Mouse (Mus musculus) erythroblast, embryonic 14.5 days (primary cell): ENCODE measurements around the gene Cfap97d1. TPM values are rescaled to one million over a fixed set of nuclear protein-coding genes. Genes with fewer than 3 reads are reported as not detected.

ENCODE experiments used
- H3K27me3 ChIP-seq: 2 replicates; pipeline ENCODE4 v1.6.1; 2012; ENCODE audit warnings: inconsistent platforms; ENCODE audit not compliant: control insufficient read depth
- H3K36me3 ChIP-seq: 2 replicates; pipeline ENCODE4 v1.6.1; 2012; ENCODE audit warnings: mild to moderate bottlenecking, inconsistent platforms; ENCODE audit not compliant: control insufficient read depth
- H3K4me1 ChIP-seq: 2 replicates; pipeline ENCODE4 v1.6.1; 2012; ENCODE audit warnings: inconsistent platforms; ENCODE audit not compliant: control insufficient read depth
- H3K4me3 ChIP-seq: replicated peaks from 2 replicates; pipeline ENCODE3; 2012; ENCODE audit warnings: moderate library complexity, mild to moderate bottlenecking, inconsistent platforms
- H3K9me3 ChIP-seq: 2 replicates; pipeline ENCODE4 v1.6.1; 2012; ENCODE audit warnings: low read length, inconsistent platforms, mixed read lengths; ENCODE audit not compliant: control insufficient read depth
- GATA1 ChIP-seq: IDR thresholded peaks from 2 replicates; pipeline ENCODE4 v1.6.1; 2012; ENCODE audit warnings: low read length, inconsistent platforms, mixed read lengths
- TAL1 ChIP-seq: IDR thresholded peaks from 3 replicates; pipeline ENCODE4 v1.6.1; 2012; ENCODE audit warnings: low read length, inconsistent platforms, mixed read lengths
- polyA plus RNA-seq: library from polyadenylated mRNA; stranded (reverse); fragments of >175 nt; gene quantifications from 2 replicates; pipeline ENCODE4 v1.2.3, GENCODE M21; 2012

Gene Cfap97d1
- polyA plus RNA-seq, 1 experiment, result not detected

DNA sequence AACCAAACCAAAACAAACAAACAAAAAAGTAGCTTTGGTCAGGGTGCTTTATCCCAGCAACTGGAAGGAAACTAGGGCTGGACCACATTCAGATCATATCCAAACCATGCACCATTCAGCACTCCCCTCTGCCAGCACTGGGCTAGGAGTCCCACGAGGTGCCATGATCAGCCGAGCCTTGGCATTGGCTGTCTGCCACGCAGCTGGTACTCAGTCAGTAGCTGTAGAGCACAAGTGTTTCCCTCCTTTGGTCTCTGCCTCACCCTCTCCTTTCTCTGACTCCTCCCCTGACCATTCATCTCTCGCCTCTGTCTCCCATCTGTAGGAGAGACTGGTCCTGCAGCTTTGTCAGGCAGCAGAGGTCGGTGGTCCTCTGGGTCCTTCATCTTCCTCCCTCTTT, 26.6 kb upstream of the Cfap97d1 start:
- Histone ChIP-seq H3K9me3 (no peaks in the 10 kb centered on the region), H3K27me3 (peaks cover 41% of the 10 kb centered on the region), H3K4me1 (peaks cover 6% of the 10 kb centered on the region), H3K36me3 (no peaks in the 10 kb centered on the region), H3K4me3 (no peak overlapping the region)
- TF ChIP-seq TAL1 (no peak), GATA1 (no peak)

DNA sequence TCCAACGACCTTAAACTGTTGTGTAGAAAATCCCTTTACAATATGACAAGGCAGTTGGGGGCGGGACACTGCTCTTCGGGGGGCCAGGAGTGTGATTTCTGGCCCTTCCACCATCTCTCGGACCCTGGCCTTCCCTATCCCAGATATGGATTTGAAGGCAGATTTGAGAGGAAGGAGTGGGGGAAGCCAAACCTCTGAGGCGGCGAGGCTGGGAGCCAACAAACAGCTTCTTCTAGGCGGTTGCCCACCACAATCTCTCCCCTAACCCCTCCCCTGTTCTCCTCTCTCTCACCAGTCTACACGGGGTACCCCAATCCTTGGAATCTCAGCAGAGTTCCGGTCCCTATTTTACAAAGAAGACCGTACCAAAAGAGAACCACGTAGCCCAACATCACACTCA, 21.0 kb upstream of the Cfap97d1 start:
- TF ChIP-seq TAL1, result no peak
- TF ChIP-seq GATA1, result no peak
- H3K9me3 ChIP-seq, result peaks cover 3% of the 10 kb centered on the region; the same call in 1 of the 2 replicates
- H3K4me3 ChIP-seq, result no peak overlapping the region
- no peaks in the 10 kb centered on the region for H3K4me1 ChIP-seq
- H3K36me3 ChIP-seq, result no peaks in the 10 kb centered on the region
- peaks cover 82% of the 10 kb centered on the region for H3K27me3 ChIP-seq

DNA sequence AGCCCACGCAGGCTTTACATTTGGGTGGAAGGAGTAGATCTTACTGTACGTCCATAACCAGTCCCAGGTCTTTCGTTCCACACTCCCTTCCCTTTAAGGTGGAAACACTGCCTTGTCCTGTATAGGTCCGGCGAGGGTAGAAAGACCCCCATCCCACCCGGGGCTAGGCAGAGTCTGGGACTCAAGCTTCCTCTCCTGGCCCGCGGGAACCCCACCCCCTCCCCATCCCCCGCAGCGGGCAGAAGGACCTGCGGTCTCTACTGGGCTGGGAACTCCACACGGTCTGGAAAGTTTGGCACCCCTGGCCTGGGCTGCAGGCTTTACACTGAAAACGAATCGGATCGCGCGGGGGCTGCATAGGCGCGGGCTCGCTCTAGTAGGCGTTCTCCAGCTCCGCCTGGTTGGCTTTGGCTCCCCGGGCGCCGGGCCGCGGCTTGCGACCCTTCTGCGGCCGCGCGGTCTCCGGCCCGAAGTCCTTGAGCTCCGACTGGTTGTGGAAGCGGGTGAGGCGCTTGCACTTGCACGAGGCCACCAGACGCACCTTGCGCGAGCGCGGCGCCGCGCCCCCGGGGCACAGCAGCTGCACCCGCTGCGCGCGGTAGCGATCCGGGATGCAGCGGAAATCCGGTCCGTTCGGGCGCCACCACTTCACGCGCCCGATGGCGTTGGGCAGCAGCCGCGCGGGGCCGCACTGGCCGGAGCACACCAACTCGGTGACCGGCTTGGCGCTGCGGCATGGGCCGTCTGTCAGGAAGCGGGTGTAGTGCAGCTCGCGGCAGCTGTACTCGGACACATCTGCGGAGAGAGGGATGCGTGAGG, 20.4 kb upstream of the Cfap97d1 start:
- peaks cover 3% of the 10 kb centered on the region; the same call in 1 of the 2 replicates for H3K9me3 ChIP-seq
- peaks cover 83% of the 10 kb centered on the region for H3K27me3 ChIP-seq
- H3K4me1 ChIP-seq, result no peaks in the 10 kb centered on the region
- H3K36me3 ChIP-seq, result no peaks in the 10 kb centered on the region
- peak overlapping the region; percentile 16 for H3K4me3 ChIP-seq
- TF ChIP-seq GATA1 (no peak), TAL1 (no peak)

DNA sequence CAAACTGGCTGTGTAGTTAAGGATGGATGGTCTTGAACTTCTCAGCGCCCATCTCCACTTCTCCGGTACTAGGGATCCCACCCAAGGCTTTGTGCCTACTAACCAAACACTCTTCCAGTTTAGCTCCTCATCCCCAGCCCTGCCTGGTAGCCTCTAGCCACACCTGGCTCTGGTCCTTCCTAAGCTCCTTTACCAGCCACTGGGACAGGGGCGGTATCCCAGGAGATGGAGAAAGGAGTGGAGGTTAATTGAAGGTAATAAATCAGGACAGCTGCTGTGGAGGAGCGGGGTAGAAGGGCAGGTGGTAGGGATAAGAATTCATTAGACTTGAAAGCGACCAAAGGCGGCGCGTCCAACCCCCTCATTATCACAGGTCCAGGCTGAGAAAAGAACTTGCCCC, 19.4 kb upstream of the Cfap97d1 start:
- peaks cover 3% of the 10 kb centered on the region; the same call in 1 of the 2 replicates for H3K9me3 ChIP-seq
- H3K4me1 ChIP-seq, result no peaks in the 10 kb centered on the region
- H3K36me3 ChIP-seq, result no peaks in the 10 kb centered on the region
- TF ChIP-seq TAL1 (no peak), GATA1 (no peak)
- H3K4me3 ChIP-seq, result no peak overlapping the region
- H3K27me3 ChIP-seq, result peaks cover 78% of the 10 kb centered on the region

DNA sequence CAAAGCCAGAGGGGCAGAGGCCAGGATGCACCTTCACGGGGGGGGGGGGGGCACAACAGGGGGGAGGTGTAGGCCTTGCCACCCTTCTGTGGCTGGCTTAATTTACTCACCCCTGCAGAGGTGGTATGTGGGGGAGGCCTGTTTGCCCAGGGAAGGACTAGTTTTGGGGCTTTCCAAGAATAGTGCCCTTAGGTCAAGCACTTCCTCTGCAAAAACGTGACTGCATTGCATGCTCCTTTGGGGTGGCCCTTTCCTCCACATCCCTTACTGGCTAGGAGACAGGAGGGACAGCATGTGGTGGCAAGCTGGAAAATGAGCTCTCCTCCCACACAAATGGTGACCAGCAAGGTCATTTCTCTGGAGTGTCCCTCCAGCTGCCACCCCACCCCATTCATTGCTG, 18.5 kb upstream of the Cfap97d1 start:
- Histone ChIP-seq H3K27me3 (peaks cover 75% of the 10 kb centered on the region), H3K36me3 (no peaks in the 10 kb centered on the region), H3K9me3 (peaks cover 3% of the 10 kb centered on the region; the same call in 1 of the 2 replicates), H3K4me3 (no peak overlapping the region), H3K4me1 (no peaks in the 10 kb centered on the region)
- TF ChIP-seq GATA1 (no peak), TAL1 (no peak)

DNA sequence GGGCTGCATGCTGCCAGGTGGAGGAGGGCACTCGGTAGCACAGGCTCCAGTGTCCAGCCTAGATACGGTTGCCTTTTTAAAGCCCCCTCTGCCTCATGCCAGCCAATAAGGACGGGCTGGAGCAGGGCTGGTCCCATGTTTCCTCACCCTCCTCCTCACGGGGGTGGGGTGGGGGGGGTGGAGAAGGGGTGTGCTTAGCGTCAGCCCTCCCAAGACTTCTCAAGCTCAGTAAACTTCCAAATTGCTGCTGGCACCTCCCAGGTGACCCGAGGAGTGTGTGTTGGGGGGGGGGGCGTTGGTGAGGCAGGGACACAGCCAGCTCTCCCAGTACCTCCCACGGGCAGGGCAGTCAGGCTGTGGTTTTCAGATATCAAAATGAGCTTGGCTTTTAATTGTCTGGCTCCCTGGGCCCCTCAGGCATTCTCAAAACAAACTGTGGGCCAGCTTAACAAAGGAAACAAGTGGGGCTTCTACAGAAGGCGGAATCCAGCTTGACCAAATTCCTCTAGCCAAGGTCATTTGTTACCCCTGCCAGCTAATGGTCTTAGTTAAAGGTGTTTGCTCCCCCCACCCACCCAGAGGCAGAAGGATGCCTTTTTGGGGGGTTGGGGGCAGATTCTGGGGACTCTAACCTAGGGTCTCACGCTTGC, 17.0 kb upstream of the Cfap97d1 start, which contains the start of gene Sost:
Gene Sost, minus strand, starts transcription at position 51 of the 650 bp plus-strand sequence.
- Histone ChIP-seq H3K9me3 (peaks cover 3% of the 10 kb centered on the region; the same call in 1 of the 2 replicates), H3K36me3 (no peaks in the 10 kb centered on the region), H3K4me1 (no peaks in the 10 kb centered on the region), H3K4me3 (no peak within 1 kb of the TSS), H3K27me3 (peaks cover 60% of the 10 kb centered on the region)
- TF ChIP-seq TAL1, result no peak
- no peak for TF ChIP-seq GATA1

DNA sequence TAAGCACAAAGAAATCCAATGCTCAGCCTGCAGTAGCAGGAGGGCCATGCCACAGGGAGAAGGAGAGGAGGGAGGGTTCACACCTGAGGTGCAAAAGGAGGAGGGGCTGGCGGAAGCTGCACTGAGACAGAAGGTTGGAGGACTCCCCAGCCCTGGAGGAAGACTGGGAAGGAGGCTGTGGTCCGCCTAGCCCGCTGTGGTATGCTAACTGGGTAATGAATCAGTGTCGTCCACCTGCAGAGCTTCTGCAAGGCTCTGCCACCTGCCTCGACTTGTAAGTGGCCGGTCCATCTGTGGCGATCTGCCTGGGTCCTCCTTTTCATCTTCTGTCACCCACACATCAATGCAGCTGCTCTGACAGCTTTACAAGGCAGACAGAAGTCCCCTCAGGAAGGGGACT, 15.8 kb upstream of the Cfap97d1 start:
- H3K4me3 ChIP-seq, result no peak overlapping the region
- H3K27me3 ChIP-seq, result peaks cover 48% of the 10 kb centered on the region
- no peaks in the 10 kb centered on the region for H3K4me1 ChIP-seq
- no peaks in the 10 kb centered on the region for H3K36me3 ChIP-seq
- peaks cover 3% of the 10 kb centered on the region; the same call in 1 of the 2 replicates for H3K9me3 ChIP-seq
- no peak for TF ChIP-seq TAL1
- TF ChIP-seq GATA1, result no peak

DNA sequence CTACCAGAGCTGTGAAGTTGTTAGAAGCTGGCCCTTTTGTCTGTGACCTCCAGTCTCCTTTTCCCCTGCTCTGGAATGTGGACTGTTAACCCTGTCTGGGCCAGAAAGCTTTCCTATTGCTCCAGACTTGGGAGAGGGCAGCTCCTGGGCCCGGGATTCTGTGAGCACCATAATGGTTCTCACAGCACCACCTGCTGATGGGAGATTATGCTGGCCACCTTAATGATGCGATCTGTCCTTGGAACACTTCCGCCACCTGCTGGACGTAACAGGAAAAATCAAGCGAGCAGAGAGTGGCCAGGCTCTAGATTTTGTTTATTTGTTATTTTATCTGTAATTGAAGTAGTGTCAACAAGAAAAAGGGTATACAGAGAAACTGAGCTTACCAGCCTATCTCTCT, 15.3 kb upstream of the Cfap97d1 start:
- no peak overlapping the region for H3K4me3 ChIP-seq
- no peaks in the 10 kb centered on the region for H3K36me3 ChIP-seq
- no peaks in the 10 kb centered on the region for H3K4me1 ChIP-seq
- no peak for TF ChIP-seq GATA1
- TF ChIP-seq TAL1, result no peak
- H3K27me3 ChIP-seq, result peaks cover 43% of the 10 kb centered on the region
- peaks cover 3% of the 10 kb centered on the region; the same call in 1 of the 2 replicates for H3K9me3 ChIP-seq

DNA sequence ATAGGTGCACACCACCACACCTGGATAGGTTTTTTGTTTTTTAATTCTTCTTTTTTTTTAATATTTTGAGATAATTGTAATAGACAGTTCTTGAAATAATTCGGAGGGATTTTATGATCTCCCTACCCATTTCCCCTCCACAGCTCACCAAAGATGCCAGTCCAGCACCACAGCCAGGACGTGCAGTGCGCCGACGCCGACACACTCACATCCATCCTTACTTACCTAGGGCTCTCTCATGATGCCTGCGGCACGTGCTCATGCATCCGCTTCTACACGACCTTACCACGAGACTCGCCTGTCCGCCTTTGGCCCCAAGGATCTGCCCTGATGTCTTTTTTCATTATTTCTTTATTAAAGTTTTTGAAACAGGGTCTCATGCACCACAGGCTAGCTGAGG, 14.2 kb upstream of the Cfap97d1 start:
- TF ChIP-seq GATA1, result no peak
- TF ChIP-seq TAL1, result no peak
- no peaks in the 10 kb centered on the region; the same call in 1 of the 2 replicates for H3K36me3 ChIP-seq
- H3K4me1 ChIP-seq, result no peaks in the 10 kb centered on the region
- H3K4me3 ChIP-seq, result no peak overlapping the region
- no peaks in the 10 kb centered on the region for H3K9me3 ChIP-seq
- peaks cover 32% of the 10 kb centered on the region for H3K27me3 ChIP-seq

DNA sequence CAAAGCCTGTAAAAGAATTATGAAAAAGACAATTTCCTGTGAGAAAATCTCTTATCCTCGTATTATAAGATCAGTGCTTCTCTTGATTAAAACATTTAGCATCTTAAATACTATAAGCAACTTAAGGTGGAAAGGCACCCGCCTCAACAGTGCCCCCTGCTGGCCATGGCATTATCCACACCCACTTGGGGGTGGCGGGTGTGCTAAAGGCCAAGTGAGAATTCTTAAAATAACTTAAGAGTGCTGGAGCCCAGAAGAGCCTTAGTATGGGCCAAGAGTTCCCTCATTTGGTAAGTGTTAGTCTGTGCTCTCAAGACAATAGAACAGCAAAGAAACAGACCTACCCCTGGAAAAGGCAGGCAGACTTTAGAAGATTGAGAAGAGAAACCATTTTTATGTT, 12.7 kb upstream of the Cfap97d1 start:
- H3K36me3 ChIP-seq, result no peaks in the 10 kb centered on the region; the same call in 1 of the 2 replicates
- no peaks in the 10 kb centered on the region for H3K4me1 ChIP-seq
- H3K4me3 ChIP-seq, result no peak overlapping the region
- H3K9me3 ChIP-seq, result no peaks in the 10 kb centered on the region
- no peak for TF ChIP-seq GATA1
- TF ChIP-seq TAL1, result no peak
- peaks cover 17% of the 10 kb centered on the region for H3K27me3 ChIP-seq
